Mouse (Mus musculus) urinary bladder, postnatal 10 days (tissue): ENCODE measurements at regions not wholly inside any gene's neighbourhood (a gene's known extent, or its start where the extent isn't known, plus 50 kb on each side); places are given as distances from the start of the nearest gene placed in this dataset.
A peak's percentile ranks its signal among the peaks of the same experiment; 100 is the strongest.
"Not testable (repeated sequence)": the region's sequence is repeated elsewhere in the genome, so short reads cannot be mapped to it uniquely, and the experiment has no call there.

Experiments used
- DNase-seq: peaks from one replicate; pipeline ENCODE4 v3.0.0; 2022; ENCODE audit warnings: low spot score

- no peak for DNase-seq
Observed at GRCm38 (mm10) chr14:9492228-9492627, 826.2 kb upstream of the 4930452B06Rik start.

GRCm38 (mm10) chr14:9488585-9488984 lies 822.5 kb upstream of the 4930452B06Rik start:
- no peak for DNase-seq

GRCm38 (mm10) chr14:9478981-9479380 lies 812.9 kb upstream of the 4930452B06Rik start:
- no peak for DNase-seq

GRCm38 (mm10) chr14:9475169-9475568 lies 809.1 kb upstream of the 4930452B06Rik start:
- no peak for DNase-seq

GRCm38 (mm10) chr14:9469686-9470085 lies 803.6 kb upstream of the 4930452B06Rik start:
- no peak for DNase-seq

GRCm38 (mm10) chr14:9468654-9469053 lies 802.6 kb upstream of the 4930452B06Rik start:
- DNase-seq = no peak

GRCm38 (mm10) chr14:9467690-9468458 lies 801.8 kb upstream of the 4930452B06Rik start:
- no peak for DNase-seq

- DNase-seq = no peak
Observed at GRCm38 (mm10) chr14:9460006-9460405, 794.0 kb upstream of the 4930452B06Rik start.

- DNase-seq = no peak
Observed at GRCm38 (mm10) chr14:9458856-9459255, 792.8 kb upstream of the 4930452B06Rik start.

GRCm38 (mm10) chr14:9457801-9458495 lies 791.9 kb upstream of the 4930452B06Rik start:
- no peak for DNase-seq

- no peak for DNase-seq
Observed at GRCm38 (mm10) chr14:9455986-9456385, 789.9 kb upstream of the 4930452B06Rik start.

- no peak for DNase-seq
Observed at GRCm38 (mm10) chr14:9449942-9450341, 783.9 kb upstream of the 4930452B06Rik start.

- no peak for DNase-seq
Observed at GRCm38 (mm10) chr14:9437896-9438295, 771.9 kb upstream of the 4930452B06Rik start.

GRCm38 (mm10) chr14:9435136-9435535 lies 769.1 kb upstream of the 4930452B06Rik start:
- DNase-seq = no peak

GRCm38 (mm10) chr14:9433081-9433590 lies 767.1 kb upstream of the 4930452B06Rik start:
- no peak for DNase-seq

GRCm38 (mm10) chr14:9431798-9432197 lies 765.8 kb upstream of the 4930452B06Rik start:
- no peak for DNase-seq

GRCm38 (mm10) chr14:9411822-9412403 lies 745.9 kb upstream of the 4930452B06Rik start:
- DNase-seq = no peak

GRCm38 (mm10) chr14:9403688-9404087 lies 737.6 kb upstream of the 4930452B06Rik start:
- DNase-seq = no peak

- no peak for DNase-seq
Observed at GRCm38 (mm10) chr14:9400861-9401260, 734.8 kb upstream of the 4930452B06Rik start.

GRCm38 (mm10) chr14:9393271-9393771 lies 727.3 kb upstream of the 4930452B06Rik start:
- DNase-seq = peak; percentile 16

- not testable (repeated sequence) for DNase-seq
Observed at GRCm38 (mm10) chr14:9389878-9390536, 724.0 kb upstream of the 4930452B06Rik start.

- no peak for DNase-seq
Observed at GRCm38 (mm10) chr14:9389180-9389579, 723.1 kb upstream of the 4930452B06Rik start.
